Mouse (Mus musculus) heart, adult 9 months (tissue): ENCODE measurements around the gene Anln.
"Not testable (repeated sequence)": the region's sequence is repeated elsewhere in the genome, so short reads cannot be mapped to it uniquely, and the experiment has no call there.

Experiments
- DNase-seq, 2 experiments: peaks; one replicate each; pipeline ENCODE4 v3.0.0; 2022; ENCODE audit warnings: low spot score in 2 of 2

Anln gene

DNA sequence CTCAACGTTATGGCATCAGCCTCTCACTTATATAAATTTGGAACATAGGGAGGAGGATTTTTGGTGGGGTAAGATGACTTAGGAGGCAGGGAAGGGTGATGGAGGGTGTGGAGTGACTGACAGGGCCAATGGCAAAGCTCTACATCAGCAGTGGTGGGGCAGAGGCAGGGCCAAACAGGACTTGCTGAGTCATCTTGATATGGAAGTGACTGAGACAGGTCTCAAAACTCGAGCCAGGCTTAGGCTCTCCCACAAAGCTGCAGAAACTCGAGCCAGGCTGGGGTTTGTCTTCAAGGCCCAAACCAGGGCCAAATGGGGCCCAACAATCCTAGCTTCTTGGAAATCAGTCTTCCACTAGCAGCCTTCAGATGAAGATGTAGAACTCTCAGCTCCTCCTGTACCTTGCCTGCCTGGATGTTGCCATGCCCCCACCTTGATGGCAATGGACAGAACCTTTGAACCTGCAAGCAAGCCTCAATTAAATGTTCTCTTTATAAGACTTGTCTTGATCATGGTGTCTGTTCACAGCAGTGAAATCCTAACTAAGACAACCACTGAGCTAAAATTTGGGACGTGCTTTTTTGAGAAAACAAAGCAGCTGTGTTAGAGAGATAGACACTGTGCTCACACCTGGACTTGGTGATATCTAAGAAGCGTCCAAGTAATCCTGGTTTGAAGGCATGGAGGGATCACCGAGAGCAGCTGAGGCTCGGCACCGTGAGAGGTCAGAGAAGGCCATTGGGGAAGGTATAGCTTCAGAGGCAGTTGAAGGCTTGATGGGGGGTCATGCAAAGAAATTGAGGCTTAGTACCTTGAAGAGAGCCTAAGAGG is 66.4 kb downstream of the Anln start:
- no peak for DNase-seq

DNA sequence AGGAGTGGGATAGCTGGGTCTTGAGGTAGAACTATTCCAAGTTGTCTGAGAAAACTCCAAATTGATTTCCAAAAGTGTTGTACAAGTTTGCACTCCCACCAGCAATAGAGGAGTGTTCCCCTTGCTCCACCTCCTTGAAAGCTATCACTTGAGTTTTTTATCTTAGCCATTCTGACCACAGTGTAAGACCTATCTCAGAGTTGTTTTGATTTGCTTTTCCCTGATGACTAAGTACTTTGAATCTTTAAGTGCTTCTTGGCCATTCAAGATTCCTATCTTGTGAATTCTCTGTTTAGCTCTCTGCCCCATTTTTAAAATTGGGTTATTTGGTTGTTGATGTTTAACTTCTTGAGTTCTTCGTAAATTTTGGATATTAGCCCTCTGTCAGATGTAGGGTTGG is 69.9 kb downstream of the Anln start:
- DNase-seq = no peak

DNA sequence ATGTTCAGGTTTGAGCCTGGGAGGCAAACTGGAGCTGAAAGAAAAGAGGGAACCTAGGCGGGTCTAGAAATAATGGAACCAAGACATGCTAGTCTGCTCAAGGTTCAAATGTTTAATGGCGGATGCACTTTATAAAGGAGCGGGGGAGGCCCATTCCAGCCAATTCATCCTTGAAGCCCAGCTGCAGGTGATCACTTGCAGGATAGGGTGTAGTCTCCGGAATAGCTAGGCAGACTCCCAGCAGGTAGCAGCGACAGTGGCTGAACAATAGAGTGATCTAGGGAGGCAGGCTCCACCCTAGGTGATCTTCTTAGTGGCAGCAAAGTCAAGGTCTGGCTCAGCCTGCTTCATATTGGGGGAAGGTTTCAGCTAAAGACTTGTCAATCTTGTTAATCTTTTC is 72.9 kb downstream of the Anln start:
- not testable (repeated sequence) for DNase-seq

DNA sequence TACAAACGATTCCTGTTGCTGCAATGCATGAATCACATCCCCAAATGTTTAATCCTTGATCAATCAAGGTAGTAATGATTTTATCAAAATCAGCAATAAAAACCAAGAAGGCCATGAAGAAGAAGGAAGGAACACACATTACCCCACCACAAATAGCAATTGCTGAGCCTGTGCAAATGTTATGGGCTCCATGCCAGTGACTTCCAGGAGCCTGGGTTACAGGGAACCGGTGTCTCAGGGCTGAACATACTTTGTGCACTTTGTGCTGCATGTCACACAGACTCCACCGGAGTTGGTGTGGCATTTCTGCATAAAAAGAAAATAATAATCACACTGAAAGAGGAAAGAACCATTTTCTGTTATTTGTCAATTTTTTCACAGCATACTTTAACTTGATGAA is 74.9 kb downstream of the Anln start:
- DNase-seq = no peak

DNA sequence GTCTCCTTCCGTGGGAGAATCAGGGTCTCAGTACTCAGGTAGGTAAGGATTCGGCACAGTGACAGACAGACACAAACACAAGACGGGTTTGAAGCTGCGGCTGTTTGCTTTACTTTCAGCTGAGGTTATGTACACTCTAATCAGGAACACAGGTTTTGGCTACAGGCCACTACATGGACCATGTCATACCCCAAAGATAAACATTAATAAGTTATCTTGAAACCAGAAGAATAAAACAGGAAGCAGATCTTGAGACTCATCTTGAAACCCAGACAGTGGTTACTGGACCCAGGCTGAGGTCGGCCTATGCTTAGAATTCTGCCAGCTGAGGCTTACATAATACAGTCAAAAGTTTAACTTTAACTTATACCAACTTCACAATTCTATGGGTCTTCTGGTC is 75.8 kb downstream of the Anln start:
- peak in 1 of 2 experiments; percentile 46 for DNase-seq

DNA sequence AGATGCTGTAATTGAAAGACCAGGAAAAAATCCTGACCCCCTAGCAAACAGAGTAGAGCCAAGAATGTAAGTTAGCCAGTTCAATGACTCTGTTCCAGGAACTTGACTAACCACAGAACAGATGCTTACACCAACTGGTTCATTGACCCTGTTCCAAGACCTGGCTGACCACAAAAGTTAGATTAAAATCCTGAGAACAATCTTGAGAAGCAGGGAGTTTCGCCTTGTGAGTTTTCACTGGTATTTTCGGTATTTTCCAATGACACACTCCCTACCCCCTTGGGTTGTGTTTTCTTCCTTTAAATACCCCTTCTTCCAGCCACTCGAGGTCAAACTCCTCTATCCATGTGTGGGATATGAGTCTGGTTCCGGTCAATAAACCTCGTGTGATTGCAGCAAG is 79.3 kb downstream of the Anln start:
- DNase-seq = peak in 1 of 2 experiments; percentile 5

DNA sequence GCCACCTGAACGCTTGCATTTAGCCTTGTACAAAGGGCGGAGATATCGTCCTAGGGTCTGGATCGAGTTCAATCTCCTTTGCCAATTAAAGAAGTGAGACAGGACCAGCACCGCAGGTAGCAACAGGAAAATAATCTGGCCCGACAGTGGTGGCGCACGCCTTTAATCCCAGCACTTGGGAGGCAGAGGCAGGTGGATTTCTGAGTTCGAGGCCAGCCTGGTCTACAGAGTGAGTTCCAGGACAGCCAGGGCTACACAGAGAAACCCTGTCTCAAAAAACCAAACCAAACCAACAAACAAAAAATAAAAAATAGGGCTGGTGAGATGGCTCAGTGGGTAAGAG is 81.1 kb downstream of the Anln start:
- not testable (repeated sequence) for DNase-seq

DNA sequence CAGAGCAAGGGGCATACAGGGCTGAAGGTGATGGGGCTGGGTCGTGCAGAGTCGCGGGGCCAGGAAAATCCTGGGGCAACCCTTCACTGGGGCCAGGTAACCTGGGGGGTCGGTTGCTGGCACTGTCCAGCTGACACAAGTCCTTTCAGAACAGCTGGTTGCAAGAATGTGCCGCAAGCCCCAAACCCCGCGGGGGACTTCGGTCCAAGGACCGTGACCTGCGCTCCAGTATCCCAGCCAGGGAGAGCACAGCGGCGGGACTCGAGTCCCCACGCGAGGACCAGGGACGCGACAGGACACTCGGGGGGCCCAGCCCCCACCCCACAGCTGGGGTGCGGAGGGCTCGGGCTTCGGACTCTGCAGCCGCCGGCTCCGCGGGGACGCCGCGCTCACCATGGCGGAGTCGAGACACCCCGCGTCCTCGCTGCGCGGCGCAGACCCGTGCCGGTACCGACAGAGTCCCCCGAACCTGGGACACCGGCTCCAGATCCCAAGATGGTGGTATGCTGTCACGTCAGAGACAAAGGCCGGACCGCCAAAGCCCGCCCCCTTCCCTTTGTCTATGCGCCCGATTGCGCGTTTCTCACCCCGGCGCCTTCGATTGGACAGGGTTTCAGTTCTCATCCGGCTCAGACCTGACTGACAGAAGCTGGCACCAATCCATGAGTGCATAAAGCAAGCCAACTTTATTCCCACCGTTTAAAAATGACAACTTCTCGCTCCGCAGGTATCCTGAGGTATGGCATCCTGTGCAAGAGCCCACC is 81.7 kb downstream of the Anln start, which contains the start of gene Zfp810:
Gene Zfp810, minus strand, starts transcription at position 493 of the 764 bp plus-strand sequence.
- DNase-seq = peak; percentile 92 to 93

DNA sequence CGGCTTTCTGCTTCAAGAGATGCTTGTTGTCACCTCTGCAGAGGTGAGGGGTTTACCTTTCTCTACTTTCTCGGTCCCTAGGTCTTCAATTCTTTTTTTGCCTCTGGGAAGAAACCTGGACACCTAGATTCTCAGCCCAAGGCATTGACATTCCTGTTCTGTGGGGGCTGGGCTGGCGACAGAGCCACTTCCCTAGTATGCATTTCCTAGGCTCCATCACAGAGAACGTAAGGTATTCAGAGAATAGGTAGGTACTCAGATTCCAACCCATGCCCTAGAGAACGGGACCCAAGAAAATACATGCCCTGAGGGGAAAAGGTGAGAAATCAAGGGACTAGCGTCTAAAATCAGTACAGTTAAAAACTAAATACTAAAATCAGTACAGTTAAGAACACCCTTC is 82.3 kb downstream of the Anln start:
- DNase-seq = no peak

DNA sequence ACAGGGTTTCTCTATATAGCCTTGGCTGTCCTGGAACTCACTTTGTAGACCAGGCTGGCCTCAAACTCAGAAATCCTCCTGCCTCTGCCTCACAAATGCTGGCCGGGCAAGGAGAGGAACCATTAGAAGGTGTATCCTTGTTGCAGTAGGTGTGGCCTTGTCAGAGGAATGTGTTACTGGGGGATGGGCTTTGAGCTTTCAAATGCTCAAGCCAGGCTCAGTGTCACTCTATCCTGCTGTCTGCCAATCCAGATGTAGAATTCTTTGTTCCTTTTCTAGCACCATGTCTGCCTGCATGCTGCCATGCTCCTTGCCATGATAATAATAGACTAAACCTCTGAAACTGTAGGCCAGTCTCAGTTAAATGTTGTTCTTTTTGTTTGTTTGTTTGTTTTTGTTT is 86.8 kb downstream of the Anln start:
- no peak for DNase-seq
